Mouse (Mus musculus): ENCODE data around the gene Uqcc1.
"Not testable (repeated sequence)": the region's sequence is repeated elsewhere in the genome, so short reads cannot be mapped to it uniquely, and the experiment has no call there.

Gene Uqcc1

DNA sequence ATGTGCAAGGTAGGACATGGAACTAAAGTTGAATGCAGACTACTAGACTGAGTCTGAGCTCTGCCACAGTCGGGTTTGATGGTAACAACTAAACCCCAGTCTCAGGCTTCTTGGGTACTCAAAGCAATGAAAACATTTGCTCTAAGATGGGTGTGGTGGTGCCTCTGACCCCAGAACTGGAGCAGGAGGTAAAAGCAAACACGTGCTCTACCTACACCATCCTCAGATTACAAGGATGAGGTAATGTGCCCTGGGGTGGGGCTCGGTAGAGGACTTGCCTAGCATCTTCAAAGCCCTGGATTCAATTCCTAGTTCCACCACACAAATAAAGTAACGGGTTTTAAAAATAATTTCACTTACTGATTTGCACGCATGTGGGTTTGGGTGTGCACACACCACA, 77.6 kb downstream of the Uqcc1 start:
- DNase-seq = no peak

DNA sequence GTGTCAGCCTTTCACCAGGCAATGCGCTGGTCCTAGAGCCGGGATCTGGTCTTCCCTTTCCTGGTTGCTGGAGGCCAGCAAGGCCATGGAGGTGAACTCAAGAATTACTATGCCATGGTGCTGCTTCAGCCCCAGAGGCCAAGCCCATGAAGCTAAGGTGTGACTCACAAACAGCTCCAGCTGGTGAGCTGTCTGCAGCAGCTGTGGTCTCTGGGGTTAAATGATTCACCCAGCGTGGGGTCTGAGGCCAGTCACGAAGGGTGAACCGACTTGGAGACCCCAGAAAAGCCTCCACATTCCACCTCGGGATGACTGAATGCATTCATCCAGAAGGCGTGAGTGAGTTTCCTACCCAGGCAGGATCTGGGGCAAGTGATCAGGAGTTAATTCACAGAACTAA, 80.0 kb downstream of the Uqcc1 start:
- DNase-seq = no peak

DNA sequence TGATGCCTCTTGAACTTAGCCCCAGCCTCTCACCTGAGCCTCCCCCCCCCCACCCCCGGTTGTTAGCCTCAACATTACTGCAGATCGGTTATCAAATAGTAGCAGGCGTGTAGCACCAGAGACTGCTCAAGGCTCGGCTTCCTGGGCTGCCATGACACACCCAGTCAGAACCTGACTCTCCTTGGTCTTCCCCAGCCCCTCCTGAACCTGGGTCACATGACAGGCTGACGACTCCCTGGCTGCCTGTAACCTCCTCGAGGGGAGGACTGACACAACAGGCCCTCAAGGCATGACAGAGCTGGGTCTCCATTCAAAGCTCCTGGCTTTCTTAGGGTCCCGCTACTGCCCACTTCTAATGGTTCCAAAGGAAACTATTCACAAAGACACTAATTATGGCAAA, 80.6 kb downstream of the Uqcc1 start:
- DNase-seq = no peak

GRCm38 (mm10) chr2:155848291-155848690, 81.8 kb downstream of the Uqcc1 start:
- DNase-seq = peak; percentile 61

GRCm38 (mm10) chr2:155846930-155847329, 83.2 kb downstream of the Uqcc1 start:
- no peak for DNase-seq

DNA sequence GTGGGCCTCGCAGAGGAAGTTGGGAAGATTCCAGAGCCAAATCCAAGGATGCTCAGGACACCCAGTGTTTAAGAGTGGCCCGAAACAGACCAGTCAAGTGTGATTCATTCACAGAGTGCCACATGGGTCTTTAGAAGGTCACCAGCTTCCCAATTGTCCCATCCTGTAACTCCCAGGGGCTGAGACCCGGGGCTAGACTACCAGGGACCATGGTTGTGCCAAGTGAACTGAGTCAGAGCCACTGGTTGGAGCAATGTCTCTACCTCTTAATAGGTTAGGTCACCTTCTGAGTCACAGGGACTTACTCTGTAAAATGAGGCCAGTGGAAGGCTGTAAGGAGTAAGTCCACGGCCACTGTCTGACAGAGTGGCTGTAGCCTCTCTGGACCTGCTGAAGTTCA, 91.1 kb downstream of the Uqcc1 start:
- DNase-seq = no peak

DNA sequence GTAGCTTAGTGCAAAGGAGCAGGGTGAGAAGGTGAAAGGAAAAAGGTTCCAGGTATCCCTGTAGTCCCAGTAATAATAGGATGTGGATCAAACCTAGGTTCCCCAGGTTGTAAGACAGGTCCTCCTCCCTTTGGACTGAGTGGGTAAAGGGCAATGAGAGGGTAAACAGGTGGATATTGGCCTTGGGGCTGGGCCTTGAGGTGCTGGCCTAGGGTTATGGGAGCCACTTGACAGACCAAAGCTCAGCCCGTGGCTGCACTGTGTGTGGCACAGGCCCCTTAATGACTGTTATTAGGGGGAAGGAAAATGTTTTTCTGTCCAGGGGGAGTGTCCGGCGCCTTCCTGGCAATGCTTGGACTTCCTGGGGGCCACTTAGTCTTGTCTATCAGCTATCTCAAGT, 92.1 kb downstream of the Uqcc1 start:
- no peak for DNase-seq

DNA sequence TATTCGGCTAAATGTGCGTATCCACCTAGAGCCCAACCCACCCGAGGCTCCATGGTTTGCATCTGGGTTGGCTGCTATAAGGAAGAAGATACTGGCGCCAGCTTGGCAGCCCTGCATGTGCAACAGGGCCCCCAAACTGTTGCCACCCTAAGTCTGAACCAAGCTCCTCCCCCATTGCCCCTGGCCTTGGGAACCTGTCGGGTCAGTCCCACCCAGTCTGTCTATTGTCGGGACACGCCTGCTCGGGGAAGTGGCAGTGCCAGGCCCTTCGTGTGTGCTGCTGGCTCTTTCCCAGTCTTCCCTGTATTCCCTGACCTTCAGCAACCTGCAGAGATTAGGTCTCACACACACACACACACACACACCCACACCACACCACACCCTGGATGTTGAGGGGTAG, 95.4 kb downstream of the Uqcc1 start, which contains the start of gene Fam83c:
TSS of gene Fam83c (minus strand) at position 123 of the 400 bp plus-strand sequence.
- no peak for DNase-seq

DNA sequence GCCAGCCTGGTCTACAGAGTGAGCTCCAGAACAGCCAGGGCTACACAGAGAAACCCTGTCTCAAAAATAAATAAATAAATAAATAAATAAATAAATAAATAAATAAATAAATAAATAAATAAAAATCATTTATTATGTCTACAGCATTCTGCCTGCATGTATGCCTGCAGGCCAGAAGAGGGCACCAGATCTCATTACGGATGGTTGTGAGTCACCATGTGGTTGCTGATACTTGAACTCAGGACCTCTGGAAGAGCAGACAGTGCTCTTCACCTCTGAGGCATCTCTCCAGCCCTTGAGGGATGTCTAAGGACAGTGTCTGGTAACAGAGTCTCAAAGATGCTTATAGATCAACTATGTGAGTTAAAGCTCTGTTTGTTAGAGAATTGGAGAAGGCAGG, 98.0 kb downstream of the Uqcc1 start:
- not testable (repeated sequence) for DNase-seq

- no peak for DNase-seq
Observed at GRCm38 (mm10) chr2:155831302-155831701, 98.8 kb downstream of the Uqcc1 start.

DNA sequence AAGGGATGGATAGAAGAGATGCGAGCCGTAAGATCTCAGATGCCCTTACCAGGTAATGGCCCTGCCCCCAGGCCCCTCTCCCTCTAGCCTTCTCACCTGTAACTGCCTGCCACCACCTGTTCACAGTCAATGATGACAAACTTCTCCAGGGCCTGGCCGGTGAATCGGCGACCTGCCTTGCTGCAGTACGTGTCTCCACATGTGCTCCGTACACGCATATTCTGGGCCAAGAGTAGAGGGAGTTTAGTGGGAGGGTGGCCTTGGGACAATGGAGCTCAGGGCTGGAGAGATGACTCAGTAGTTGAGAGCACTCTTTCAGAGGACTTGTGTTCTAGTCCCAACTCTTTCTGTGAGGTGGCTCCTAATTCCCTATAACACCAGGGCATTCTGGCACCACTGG, 99.3 kb downstream of the Uqcc1 start:
- no peak for DNase-seq

GRCm38 (mm10) chr2:155826630-155827424, 103.3 kb downstream of the Uqcc1 start, which contains the start of gene Eif6:
Gene Eif6, minus strand, starts transcription at chr2:155826925.
- DNase-seq = peak; percentile 89

DNA sequence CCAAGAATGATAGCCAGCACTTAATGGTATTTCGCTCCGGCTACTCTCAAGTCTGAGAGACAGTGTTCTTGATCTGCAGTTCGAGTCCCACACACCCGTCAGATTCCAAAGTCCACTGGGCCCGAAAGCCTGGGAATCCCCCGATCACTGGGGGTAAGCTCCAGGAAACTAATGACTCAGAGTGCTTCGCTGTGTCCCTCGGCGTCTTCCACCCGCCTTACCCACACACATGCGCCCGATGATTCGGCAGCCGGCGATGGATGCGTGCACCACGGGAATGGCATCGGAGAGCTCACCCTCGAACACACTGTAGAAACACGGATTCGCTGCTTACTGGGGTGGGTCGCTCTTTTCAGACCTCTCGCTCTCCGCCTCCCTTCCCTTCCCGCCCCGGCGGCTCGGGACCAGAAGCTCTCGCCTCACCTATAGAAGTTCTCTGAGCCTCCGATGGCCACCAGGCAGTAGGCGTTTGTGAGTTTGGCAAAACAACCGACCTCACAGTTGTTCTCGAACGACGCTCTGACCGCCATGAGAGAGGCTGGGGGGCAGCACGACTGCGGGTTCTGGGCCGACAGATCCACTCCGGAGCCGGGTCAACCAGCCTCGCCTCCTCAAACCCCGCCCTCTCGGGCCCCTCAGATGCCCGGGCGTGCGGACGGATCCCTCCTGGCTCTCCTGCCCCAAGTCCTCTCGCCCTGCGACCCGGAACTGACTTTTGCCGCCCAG, 104.0 kb downstream of the Uqcc1 start:
- DNase-seq = no peak

DNA sequence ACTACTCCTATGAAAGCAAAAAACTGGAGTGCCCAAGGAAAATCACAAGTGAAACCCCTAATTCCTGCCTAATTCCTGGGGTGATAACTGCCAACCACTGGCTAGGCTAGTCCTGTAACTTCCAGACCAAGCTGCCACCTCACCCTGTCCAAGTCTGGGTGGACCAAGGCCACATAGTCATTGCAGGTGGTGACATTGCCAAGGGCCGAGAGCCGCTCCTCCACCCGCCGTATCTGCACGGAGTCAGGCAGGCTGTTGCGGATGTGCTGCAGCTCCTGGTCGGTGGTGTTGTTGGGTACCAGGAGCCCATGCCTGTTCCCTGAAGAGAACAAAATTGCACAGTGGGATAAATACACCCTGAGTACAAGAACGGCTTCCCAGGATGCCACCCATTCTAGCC, 106.4 kb downstream of the Uqcc1 start:
- no peak for DNase-seq

GRCm38 (mm10) chr2:155820779-155821178, 109.3 kb downstream of the Uqcc1 start:
- no peak for DNase-seq

GRCm38 (mm10) chr2:155819449-155820251, 110.5 kb downstream of the Uqcc1 start:
- DNase-seq = peak; percentile 86

DNA sequence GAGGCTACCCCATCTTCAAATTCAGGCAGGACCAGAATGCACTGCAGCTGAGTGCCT, 110.9 kb downstream of the Uqcc1 start, which contains the start of gene BC029722:
TSS of gene BC029722 (minus strand) at position 35 of the 57 bp plus-strand sequence.
- no peak for DNase-seq

- DNase-seq = peak; percentile 97
Observed at GRCm38 (mm10) chr2:155818596-155819391, 111.3 kb downstream of the Uqcc1 start.

DNA sequence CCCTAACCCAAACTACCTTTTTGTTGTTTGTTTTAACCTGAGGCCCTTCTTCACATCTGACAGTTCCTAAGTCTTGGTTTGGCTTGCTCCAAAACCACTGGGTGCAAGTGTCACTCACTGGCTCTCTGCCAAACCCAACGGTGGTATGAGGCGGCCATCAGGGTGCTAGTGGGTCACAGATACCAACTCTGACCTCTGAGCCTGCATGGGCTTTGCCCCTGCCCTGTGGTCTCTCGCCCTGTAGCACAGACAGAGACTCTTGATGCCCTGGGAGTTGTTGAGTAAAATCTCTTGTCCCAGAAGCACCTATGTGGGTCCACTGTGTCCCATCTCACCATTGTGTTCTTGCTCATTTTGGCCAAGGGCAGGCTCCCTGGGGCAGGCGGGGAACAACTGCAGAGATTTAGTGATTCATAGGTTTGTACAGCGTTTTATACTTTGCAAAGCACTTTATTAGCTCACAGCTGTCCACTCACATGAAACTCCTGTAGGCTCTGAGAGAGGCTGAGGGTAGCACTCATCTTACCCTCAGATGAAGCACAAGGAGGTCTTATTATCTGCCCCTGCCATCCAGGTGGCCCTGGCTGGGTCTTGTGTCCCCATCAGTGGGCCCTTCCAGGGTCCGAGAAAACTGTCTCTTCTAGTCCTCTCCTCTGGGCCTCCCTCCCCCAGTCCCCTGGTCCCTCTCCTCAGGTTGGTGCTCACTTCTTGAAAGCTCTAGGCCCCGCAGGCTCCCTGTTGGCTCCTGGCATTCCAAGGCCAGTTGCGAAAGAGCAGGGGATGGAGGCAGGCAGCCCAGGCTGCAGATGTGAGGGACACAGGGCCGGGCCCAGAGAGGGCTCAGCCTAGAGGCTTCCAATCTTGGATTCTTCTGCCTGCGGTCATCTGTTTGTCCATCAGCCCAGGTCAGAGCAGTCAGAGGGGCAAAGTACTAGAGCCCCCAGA, 112.5 kb downstream of the Uqcc1 start:
- no peak for DNase-seq

DNA sequence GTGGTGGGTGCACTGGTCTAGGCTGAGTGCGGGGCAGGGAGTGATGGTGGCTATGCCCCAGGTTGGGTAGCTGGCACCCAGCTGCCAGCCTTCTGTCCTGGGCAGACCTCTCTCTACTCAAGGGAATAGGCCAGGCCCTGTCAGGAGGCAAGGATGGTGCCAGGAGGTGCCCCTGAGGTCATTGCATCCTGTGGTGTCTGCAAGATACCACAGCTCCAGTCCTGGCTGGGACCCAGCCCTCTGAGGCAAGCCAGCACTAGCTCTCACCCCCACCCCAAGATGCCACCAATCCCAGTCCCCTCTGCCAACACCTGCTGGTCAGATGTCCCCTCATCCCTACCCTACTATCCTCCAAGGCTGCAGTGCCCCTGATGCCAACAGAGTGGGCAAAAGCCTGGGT, 113.9 kb downstream of the Uqcc1 start:
- no peak for DNase-seq

DNA sequence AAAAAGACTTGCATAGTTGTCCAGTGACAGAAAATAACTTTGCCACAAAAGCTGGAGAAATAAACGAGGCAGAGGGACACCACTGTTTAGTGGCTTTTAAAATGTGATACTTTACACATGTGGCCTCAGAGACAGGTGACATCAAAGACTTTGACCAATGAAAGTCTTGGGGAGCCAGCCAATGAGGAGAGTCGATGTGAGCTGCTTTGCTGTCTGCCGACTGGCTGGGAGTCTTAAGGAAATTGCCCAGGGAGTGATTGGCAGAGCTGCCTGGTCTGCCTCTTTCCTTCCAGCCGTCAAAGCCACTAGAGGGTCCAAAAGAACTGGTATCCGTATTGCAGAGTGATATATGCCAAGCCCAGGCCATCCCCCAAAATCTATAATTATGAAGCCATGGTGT, 115.3 kb downstream of the Uqcc1 start:
- DNase-seq = no peak

- no peak for DNase-seq
Observed at GRCm38 (mm10) chr2:155812637-155813036, 117.5 kb downstream of the Uqcc1 start.

All from kidney, adult 11 months (tissue).